Mouse (Mus musculus) stomach, embryonic 15.5 days (tissue): ENCODE measurements around the gene Snx32. TPM values are rescaled to one million over a fixed set of nuclear protein-coding genes. Genes with fewer than 3 reads are reported as not detected.

Source experiments
- ATAC-seq: fragments of 200-750 bp; cut with Nextera tagmentation; 2 replicates; pipeline ENCODE4 v1.8.0; 2017; ENCODE audit warnings: low read depth, moderate number of reproducible peaks, moderate TSS enrichment; ENCODE audit not compliant: insufficient read depth, low FRiP score
- H3K27ac ChIP-seq: fragments of 300-500 bp; sonication (generic); 2 replicates; pipeline ENCODE4 v1.5.1; 2015; ENCODE audit warnings: mild to moderate bottlenecking, inconsistent platforms
- H3K27me3 ChIP-seq: fragments of 300-500 bp; sonication (generic); replicated peaks from 2 replicates; pipeline ENCODE4 v1.6.1; 2015; ENCODE audit warnings: inconsistent platforms
- H3K36me3 ChIP-seq: fragments of 300-500 bp; sonication (generic); 2 replicates; pipeline ENCODE4 v1.6.1; 2015; ENCODE audit warnings: inconsistent platforms
- H3K4me1 ChIP-seq: fragments of 300-500 bp; sonication (generic); 2 replicates; pipeline ENCODE4 v1.6.1; 2015; ENCODE audit warnings: inconsistent platforms
- H3K4me2 ChIP-seq: fragments of 300-500 bp; sonication (generic); 2 replicates; pipeline ENCODE4 v1.6.1; 2015; ENCODE audit warnings: mild to moderate bottlenecking, inconsistent platforms
- H3K4me3 ChIP-seq: fragments of 300-500 bp; sonication (generic); replicated peaks from 2 replicates; pipeline ENCODE4 v1.5.1; 2015; ENCODE audit warnings: inconsistent platforms
- H3K9ac ChIP-seq: fragments of 300-500 bp; sonication (generic); 2 replicates; pipeline ENCODE4 v1.6.1; 2015; ENCODE audit warnings: inconsistent platforms
- H3K9me3 ChIP-seq: fragments of 300-500 bp; sonication (generic); 2 replicates; pipeline ENCODE4 v1.6.1; 2016; ENCODE audit warnings: inconsistent platforms
- WGBS: fragments of 180-500 bp; shearing (Covaris S2); methylation state at CpG from one replicate; pipeline ENCODE4 v1.1.7; 2015; 5-methylcytosine and 5-hydroxymethylcytosine counted together
- polyA plus RNA-seq: library from polyadenylated mRNA; unstranded; fragments of >200 nt; fragmentation: Nextera tagmentation; extraction: Ambion mirVana; gene quantifications from 2 replicates; pipeline ENCODE4 v1.2.1, GENCODE M21; 2015

Snx32 gene
- polyA plus RNA-seq, 1 experiment from 2014 or later, result 8.8 TPM

- Histone ChIP-seq H3K4me3 (peak within 1 kb of the TSS; percentile 63), H3K27me3 (no peaks in the 10 kb centered on the region), H3K27ac (peak within 1 kb of the TSS; percentile 100), H3K9me3 (no peaks in the 10 kb centered on the region), H3K36me3 (peaks cover 25% of the 10 kb centered on the region), H3K4me1 (peaks cover 30% of the 10 kb centered on the region), H3K4me2 (peak within 1 kb of the TSS; percentile 90), H3K9ac (peak within 1 kb of the TSS; percentile 58)
- peak; percentile 76 for ATAC-seq
- WGBS, result under 1% methylated on average over 39 of the region's 39 CpGs
These were observed 22.4 kb downstream of the Snx32 start, which contains the start of gene Mus81 for GRCm38 (mm10) chr19:5487768-5488550. Gene Mus81 (minus strand): TSS chr19:5488402.

GRCm38 (mm10) chr19:5486771-5487170, 23.6 kb downstream of the Snx32 start:
- Histone ChIP-seq H3K27me3 (no peaks in the 10 kb centered on the region), H3K9me3 (no peaks in the 10 kb centered on the region), H3K4me2 (peak overlapping the region; percentile 90; the same call in 1 of the 2 replicates), H3K4me3 (no peak overlapping the region), H3K9ac (no peak overlapping the region), H3K27ac (no peak overlapping the region), H3K36me3 (peaks cover 27% of the 10 kb centered on the region; the same call in 1 of the 2 replicates), H3K4me1 (peaks cover 22% of the 10 kb centered on the region)
- 75% methylated on average over 4 of the region's 4 CpGs for WGBS
- ATAC-seq, result no peak

- peaks cover 31% of the 10 kb centered on the region for H3K36me3 ChIP-seq
- 0 out of 2 replicates have a peak overlapping the region, but pooled peaks have one; percentile 12 for H3K9ac ChIP-seq
- H3K9me3 ChIP-seq, result no peaks in the 10 kb centered on the region
- no peak overlapping the region for H3K4me3 ChIP-seq
- peaks cover 22% of the 10 kb centered on the region for H3K4me1 ChIP-seq
- WGBS, result 78% methylated on average over 8 of the region's 8 CpGs
- H3K27ac ChIP-seq, result no peak overlapping the region
- ATAC-seq, result no peak
- H3K4me2 ChIP-seq, result no peak overlapping the region
- no peaks in the 10 kb centered on the region for H3K27me3 ChIP-seq
These were observed 24.1 kb downstream of the Snx32 start for GRCm38 (mm10) chr19:5486286-5486685.

- Histone ChIP-seq H3K36me3 (peaks cover 34% of the 10 kb centered on the region), H3K4me3 (no peak overlapping the region), H3K4me2 (no peak overlapping the region), H3K9ac (no peak overlapping the region), H3K27me3 (no peaks in the 10 kb centered on the region), H3K27ac (no peak overlapping the region), H3K4me1 (peaks cover 22% of the 10 kb centered on the region), H3K9me3 (no peaks in the 10 kb centered on the region)
- ATAC-seq, result no peak
- 90% methylated on average over 7 of the region's 7 CpGs for WGBS
These were observed 24.5 kb downstream of the Snx32 start for GRCm38 (mm10) chr19:5485821-5486220.

GRCm38 (mm10) chr19:5485371-5485770, 25.0 kb downstream of the Snx32 start:
- H3K9ac ChIP-seq, result no peak overlapping the region
- 85% methylated on average over 8 of the region's 8 CpGs for WGBS
- H3K9me3 ChIP-seq, result no peaks in the 10 kb centered on the region
- peaks cover 38% of the 10 kb centered on the region for H3K36me3 ChIP-seq
- no peaks in the 10 kb centered on the region for H3K27me3 ChIP-seq
- H3K4me2 ChIP-seq, result no peak overlapping the region
- no peak overlapping the region for H3K4me3 ChIP-seq
- no peak overlapping the region for H3K27ac ChIP-seq
- no peak for ATAC-seq
- H3K4me1 ChIP-seq, result peaks cover 22% of the 10 kb centered on the region

- Histone ChIP-seq H3K4me3 (no peak overlapping the region), H3K36me3 (peaks cover 45% of the 10 kb centered on the region), H3K4me2 (no peak overlapping the region), H3K27me3 (no peaks in the 10 kb centered on the region), H3K27ac (no peak overlapping the region), H3K9me3 (no peaks in the 10 kb centered on the region), H3K4me1 (peaks cover 22% of the 10 kb centered on the region), H3K9ac (no peak overlapping the region)
- ATAC-seq, result no peak
- 90% methylated on average over 5 of the region's 5 CpGs for WGBS
These were observed 25.8 kb downstream of the Snx32 start for GRCm38 (mm10) chr19:5484496-5484895.

GRCm38 (mm10) chr19:5483386-5484359, 26.7 kb downstream of the Snx32 start:
- H3K4me3 ChIP-seq, result no peak overlapping the region
- H3K4me2 ChIP-seq, result no peak overlapping the region
- 89% methylated on average over 19 of the region's 19 CpGs for WGBS
- H3K4me1 ChIP-seq, result peaks cover 19% of the 10 kb centered on the region
- no peak for ATAC-seq
- H3K27ac ChIP-seq, result no peak overlapping the region
- H3K36me3 ChIP-seq, result peaks cover 45% of the 10 kb centered on the region
- H3K27me3 ChIP-seq, result no peaks in the 10 kb centered on the region
- H3K9ac ChIP-seq, result no peak overlapping the region
- H3K9me3 ChIP-seq, result no peaks in the 10 kb centered on the region

- Histone ChIP-seq H3K36me3 (peaks cover 43% of the 10 kb centered on the region), H3K4me1 (peaks cover 4% of the 10 kb centered on the region; the same call in 1 of the 2 replicates), H3K9ac (no peak overlapping the region), H3K27me3 (no peaks in the 10 kb centered on the region), H3K4me2 (no peak overlapping the region), H3K4me3 (no peak overlapping the region), H3K27ac (no peak overlapping the region), H3K9me3 (no peaks in the 10 kb centered on the region)
- no peak for ATAC-seq
- WGBS, result 86% methylated on average over 10 of the region's 10 CpGs
These were observed 28.9 kb downstream of the Snx32 start for GRCm38 (mm10) chr19:5481398-5481797.

- H3K4me2 ChIP-seq, result no peak overlapping the region
- 83% methylated on average over 10 of the region's 10 CpGs for WGBS
- no peak overlapping the region for H3K9ac ChIP-seq
- no peaks in the 10 kb centered on the region for H3K27me3 ChIP-seq
- H3K4me3 ChIP-seq, result no peak overlapping the region
- H3K36me3 ChIP-seq, result peaks cover 31% of the 10 kb centered on the region
- H3K9me3 ChIP-seq, result no peaks in the 10 kb centered on the region
- peaks cover 11% of the 10 kb centered on the region for H3K4me1 ChIP-seq
- no peak overlapping the region for H3K27ac ChIP-seq
- no peak for ATAC-seq
These were observed 30.3 kb downstream of the Snx32 start for GRCm38 (mm10) chr19:5480016-5480415.

GRCm38 (mm10) chr19:5477668-5478300, 32.6 kb downstream of the Snx32 start:
- Histone ChIP-seq H3K36me3 (peaks cover 22% of the 10 kb centered on the region), H3K27me3 (no peaks in the 10 kb centered on the region), H3K4me2 (no peak overlapping the region), H3K27ac (no peak overlapping the region), H3K9ac (no peak overlapping the region), H3K9me3 (no peaks in the 10 kb centered on the region), H3K4me3 (no peak overlapping the region), H3K4me1 (peaks cover 23% of the 10 kb centered on the region)
- WGBS, result 80% methylated on average over 18 of the region's 18 CpGs
- no peak for ATAC-seq

GRCm38 (mm10) chr19:5477004-5477667, 33.2 kb downstream of the Snx32 start:
- peaks cover 19% of the 10 kb centered on the region for H3K36me3 ChIP-seq
- no peak overlapping the region for H3K27ac ChIP-seq
- no peak for ATAC-seq
- no peak overlapping the region for H3K9ac ChIP-seq
- H3K27me3 ChIP-seq, result no peaks in the 10 kb centered on the region
- H3K4me3 ChIP-seq, result no peak overlapping the region
- H3K9me3 ChIP-seq, result no peaks in the 10 kb centered on the region
- WGBS, result 82% methylated on average over 10 of the region's 10 CpGs
- H3K4me1 ChIP-seq, result peaks cover 23% of the 10 kb centered on the region
- no peak overlapping the region for H3K4me2 ChIP-seq
